Mouse (Mus musculus) cerebellum, adult 8-10 months (tissue): ENCODE measurements at regions not wholly inside any gene's neighbourhood (a gene's known extent, or its start where the extent isn't known, plus 50 kb on each side); places are given as distances from the start of the nearest gene placed in this dataset.
A peak's percentile ranks its signal among the peaks of the same experiment; 100 is the strongest.

ENCODE experiments used
- DNase-seq: peaks from one replicate; pipeline ENCODE4 v3.0.0; 2022

- DNase-seq, result no peak
Observed at GRCm38 (mm10) chr12:12814693-12815092, 127.0 kb downstream of the Mycn start.

- no peak for DNase-seq
Observed at GRCm38 (mm10) chr12:12812873-12813272, 128.8 kb downstream of the Mycn start.

GRCm38 (mm10) chr12:12810943-12811342 lies 130.8 kb downstream of the Mycn start:
- DNase-seq, result no peak

GRCm38 (mm10) chr12:12810159-12810885 lies 131.4 kb downstream of the Mycn start:
- peak; percentile 19 for DNase-seq

GRCm38 (mm10) chr12:12808120-12808519 lies 133.6 kb downstream of the Mycn start:
- DNase-seq, result no peak

GRCm38 (mm10) chr12:12803602-12804001 lies 138.1 kb downstream of the Mycn start:
- DNase-seq, result no peak

GRCm38 (mm10) chr12:12802396-12802795 lies 139.3 kb downstream of the Mycn start:
- DNase-seq, result no peak

- DNase-seq, result no peak
Observed at GRCm38 (mm10) chr12:12801700-12802099, 140.0 kb downstream of the Mycn start.

- no peak for DNase-seq
Observed at GRCm38 (mm10) chr12:12800120-12800519, 141.6 kb downstream of the Mycn start.

GRCm38 (mm10) chr12:12789052-12789451 lies 152.7 kb downstream of the Mycn start:
- DNase-seq, result no peak

GRCm38 (mm10) chr12:12788263-12788852 lies 153.4 kb downstream of the Mycn start:
- DNase-seq, result no peak

GRCm38 (mm10) chr12:12787608-12788262 lies 154.0 kb downstream of the Mycn start:
- no peak for DNase-seq

GRCm38 (mm10) chr12:12787161-12787560 lies 154.6 kb downstream of the Mycn start:
- DNase-seq, result no peak

- DNase-seq, result no peak
Observed at GRCm38 (mm10) chr12:12783699-12784605, 157.8 kb downstream of the Mycn start.

- DNase-seq, result no peak
Observed at GRCm38 (mm10) chr12:12781526-12781925, 160.2 kb downstream of the Mycn start.

GRCm38 (mm10) chr12:12778563-12779256 lies 163.0 kb downstream of the Mycn start:
- DNase-seq, result no peak

GRCm38 (mm10) chr12:12777422-12777821 lies 164.3 kb downstream of the Mycn start:
- no peak for DNase-seq

GRCm38 (mm10) chr12:12776783-12777182 lies 164.9 kb downstream of the Mycn start:
- no peak for DNase-seq

- no peak for DNase-seq
Observed at GRCm38 (mm10) chr12:12770970-12771369, 170.7 kb downstream of the Mycn start.

- no peak for DNase-seq
Observed at GRCm38 (mm10) chr12:12766510-12767304, 175.0 kb downstream of the Mycn start.

- no peak for DNase-seq
Observed at GRCm38 (mm10) chr12:12765490-12766058, 176.1 kb downstream of the Mycn start.
